Mouse (Mus musculus): ENCODE measurements around the gene Kat7.

Kat7 gene

DNA sequence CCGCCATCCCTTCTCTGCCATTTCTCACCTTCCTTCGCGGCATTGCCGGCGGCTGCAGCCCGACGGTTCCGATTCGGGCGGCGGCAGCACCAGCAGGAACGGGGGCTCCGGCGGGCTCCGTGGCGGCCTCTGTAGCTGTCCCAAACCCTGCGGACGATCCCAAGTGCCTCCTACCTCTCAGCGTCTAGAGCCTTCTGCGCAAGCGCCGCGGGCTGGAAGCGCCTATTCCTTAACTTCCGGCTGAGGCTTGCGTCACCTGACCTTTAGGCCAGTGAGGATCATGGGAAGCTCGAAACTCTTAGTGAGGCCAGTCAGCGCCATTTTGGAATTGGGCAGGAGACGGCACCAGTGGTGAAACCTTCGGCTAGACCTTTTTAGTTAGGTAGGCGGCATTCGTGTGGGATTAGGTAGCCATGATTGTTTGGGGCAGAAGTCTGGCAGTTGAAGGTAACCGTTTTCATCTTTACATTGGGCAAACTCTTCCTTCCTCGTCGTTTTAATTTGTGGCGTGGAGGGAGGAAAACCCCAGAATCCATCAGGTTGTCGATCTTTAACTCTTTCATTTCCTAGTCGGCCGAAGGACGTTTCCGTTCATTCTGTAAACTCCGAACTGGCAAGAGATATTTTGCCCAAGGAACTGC lies at the start of gene Kat7:
Kat7 (minus strand) TSS at position 240 of the 641 bp plus-strand sequence.
- peak; percentile 86 for DNase-seq (ENCODE audit: low spot score)

DNA sequence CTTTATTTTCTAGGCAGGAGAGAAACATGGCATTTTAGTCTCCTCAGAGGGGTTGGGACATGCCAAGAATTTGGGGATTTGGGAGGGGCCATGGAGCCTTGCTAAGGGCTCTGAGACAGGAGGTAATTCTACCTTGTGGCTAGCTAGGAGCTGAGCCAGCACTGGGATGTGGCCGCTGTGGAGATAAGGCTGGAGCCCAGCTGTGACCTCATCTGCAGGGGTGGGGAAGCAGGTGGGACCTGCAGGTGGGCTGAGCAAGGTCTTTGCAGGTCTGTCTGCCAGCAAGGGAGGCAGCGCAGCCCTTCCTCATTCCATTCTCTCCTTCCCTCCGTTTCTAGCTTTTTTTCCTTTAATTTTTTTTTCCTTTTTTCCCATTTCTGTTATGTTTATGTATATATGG lies 48.2 kb upstream of the Kat7 start:
- no peak for DNase-seq (ENCODE audit: low spot score)

DNA sequence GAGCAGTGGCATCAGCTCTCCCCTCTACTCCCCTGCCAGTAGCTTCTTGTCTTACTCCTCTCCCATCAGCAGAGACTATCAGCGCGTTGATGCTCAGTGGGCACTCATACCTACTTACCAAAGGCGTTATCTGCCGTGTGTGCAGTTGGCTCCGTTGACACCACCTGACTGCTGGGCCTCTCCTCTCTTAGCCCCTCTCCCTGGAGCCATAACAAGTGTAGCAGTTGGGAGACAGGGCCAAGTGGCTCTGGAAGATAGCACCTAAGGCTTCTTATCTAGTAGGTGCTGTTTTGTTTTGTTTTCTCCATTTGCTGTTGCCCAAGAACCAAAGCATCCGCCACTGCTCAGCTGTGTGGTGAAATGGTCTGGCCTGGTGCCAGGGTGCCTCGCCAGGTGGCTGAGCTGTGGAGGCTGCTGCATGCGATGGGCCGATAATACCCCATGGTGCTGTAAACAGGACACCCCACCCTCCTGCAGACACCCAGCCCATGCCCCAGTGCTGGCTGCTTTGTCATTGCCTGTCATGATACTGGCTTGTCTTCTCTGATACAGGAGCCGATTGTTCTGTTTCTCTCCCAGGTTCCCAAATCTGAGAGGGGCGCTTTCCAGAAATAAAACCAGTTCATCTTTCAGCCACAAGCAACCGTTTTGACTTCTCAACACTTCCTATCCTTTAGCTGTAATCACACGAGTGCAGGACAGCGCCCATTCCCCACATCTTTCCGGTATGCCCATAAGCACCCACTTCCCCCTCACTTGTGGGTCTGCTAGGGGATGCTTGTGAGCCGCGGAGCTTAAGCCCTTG lies 46.6 kb upstream of the Kat7 start:
- DNase-seq (ENCODE audit: low spot score) = no peak

DNA sequence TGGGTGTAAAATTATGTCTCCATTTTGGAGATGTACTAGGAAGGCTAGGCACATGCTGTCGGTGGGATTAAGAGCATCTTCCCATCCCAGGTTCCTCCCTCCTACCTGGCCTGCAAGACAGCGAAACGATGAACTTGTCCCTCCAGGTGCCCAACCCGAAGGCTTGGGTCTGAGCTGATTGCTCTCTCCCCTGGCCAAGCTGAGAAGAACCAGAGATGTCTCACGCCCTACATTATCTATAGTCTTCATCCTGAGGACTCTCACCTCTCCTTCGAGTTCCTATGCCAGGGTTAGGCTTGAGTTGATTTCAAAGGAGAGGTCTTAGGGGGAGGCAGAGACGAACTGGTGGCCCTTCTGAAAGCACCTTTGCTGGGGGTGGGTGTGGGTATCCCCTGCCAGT lies 46.0 kb upstream of the Kat7 start:
- no peak for DNase-seq (ENCODE audit: low spot score)

DNA sequence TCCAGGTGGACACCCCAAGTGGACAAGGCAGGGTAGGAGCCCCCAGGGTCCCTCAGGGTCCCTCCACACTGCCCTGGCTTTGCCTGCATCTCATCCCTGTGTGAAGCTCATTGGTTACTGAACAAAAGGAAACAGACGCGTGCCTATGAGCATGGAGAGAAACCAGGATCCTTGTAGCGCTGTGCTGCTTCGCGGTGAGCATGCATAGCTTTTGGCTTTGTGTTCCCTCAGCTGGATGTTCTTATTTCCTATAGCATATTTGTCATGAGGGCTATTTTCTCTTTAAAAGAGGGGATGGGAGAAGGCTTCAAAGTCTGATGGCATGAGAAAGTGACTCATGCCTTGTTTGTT lies 45.6 kb upstream of the Kat7 start:
- DNase-seq (ENCODE audit: low spot score) = no peak

DNA sequence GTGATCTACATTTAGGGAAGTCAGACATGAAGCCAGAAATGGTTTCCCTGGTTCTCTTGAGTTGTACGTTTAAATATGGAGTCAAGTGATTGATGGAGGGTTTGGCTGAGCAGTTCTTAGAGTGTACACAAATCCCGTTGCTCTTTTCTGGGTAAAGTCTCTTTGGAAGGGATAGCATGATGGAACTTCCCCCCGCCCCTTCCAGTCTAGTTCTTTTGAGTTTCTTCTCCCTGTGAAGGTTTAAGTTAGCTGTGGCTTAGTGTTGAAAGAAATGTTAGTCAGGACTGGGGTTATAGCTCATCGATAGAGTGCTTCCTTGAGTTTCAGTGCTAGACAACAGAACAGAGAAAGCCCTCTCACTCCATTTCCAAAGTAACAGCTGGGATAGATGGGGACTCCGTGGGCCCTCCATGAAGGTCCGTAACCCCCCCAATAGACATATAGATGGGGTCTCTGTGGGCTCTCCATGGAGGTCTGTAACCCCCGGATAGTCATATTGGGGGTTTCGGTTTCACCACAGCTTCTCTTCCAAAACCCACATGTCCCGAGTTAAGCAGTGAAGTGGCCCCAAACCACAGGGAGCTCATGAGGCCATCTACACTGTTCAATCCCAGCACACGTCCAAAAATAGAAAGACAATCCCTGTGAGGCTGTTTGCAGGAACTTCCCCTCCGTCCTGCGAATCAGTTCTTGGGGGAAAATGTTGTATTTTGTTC lies 45.1 kb upstream of the Kat7 start:
- no peak for DNase-seq (ENCODE audit: low spot score)

DNA sequence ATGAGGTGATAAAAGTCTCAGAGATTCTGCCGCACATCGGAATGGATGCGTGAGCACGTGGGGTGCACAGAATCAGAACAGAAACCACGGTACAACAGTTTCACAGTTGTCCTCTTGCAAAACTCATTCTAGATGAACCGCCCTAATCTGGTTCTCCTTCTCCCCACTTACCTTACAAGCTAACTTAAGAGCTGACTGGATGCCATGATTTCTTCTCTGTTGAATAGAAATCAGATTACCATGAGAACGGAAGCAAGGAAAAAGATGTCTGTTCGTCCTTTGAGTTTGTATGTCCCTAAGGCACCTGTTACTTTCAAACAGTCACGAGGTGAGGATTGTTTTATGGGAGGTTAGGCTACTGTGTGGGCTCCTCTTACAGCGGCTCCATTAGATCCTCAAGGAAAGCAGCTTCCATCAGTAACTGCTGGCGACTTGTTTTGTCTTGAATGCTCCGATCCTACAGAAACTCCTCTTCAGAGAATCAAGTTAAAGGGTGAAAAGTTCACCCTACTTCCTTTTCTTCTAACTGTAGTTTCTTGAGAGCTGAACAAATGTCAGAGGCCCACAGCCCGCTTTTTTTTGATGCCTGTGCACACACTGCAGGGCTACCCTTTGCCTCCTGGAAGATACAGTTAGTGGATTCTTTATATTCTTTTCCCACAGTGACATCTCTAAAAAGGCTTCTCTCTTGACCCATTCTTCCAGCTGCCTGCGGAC lies 44.3 kb upstream of the Kat7 start:
- DNase-seq (ENCODE audit: low spot score) = no peak

DNA sequence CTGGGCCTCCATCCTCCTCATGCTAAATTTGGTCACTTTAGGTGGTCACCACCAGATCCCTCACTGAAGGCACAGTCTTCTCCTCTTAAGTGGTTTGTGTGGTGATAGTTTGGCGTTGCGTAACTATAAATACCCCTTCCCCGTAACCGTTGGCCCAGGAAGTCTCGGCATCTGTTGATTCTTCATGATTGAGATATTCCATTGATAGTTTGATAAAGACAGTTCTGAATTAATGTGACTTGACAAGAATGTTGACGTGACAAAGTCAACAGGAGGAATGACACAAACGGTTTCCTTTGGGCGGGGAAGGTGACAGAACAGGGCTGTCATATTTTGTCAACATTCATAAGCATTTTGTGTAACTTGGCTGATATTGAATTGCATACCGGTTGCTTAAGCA lies 43.2 kb upstream of the Kat7 start:
- no peak for DNase-seq (ENCODE audit: low spot score)

DNA sequence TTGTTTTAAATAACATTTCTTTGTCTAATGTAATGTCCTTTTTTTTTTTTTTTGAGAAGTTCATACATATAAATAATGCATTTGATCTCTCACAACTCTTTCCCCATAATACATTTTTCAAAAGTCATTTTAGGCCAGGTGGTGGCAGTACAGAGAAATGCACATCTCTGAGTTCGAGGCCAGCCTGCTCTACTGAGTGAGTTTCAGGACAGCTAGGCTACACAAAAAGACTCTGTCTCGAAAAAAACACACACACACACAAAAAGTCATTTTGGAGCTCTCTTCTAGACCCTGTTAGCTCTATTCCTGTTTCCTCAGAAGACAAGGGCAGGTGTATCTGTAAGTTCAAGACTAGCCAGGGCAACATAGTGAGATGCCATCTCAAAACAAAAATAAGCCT lies 42.6 kb upstream of the Kat7 start:
- DNase-seq (ENCODE audit: low spot score) = no peak

DNA sequence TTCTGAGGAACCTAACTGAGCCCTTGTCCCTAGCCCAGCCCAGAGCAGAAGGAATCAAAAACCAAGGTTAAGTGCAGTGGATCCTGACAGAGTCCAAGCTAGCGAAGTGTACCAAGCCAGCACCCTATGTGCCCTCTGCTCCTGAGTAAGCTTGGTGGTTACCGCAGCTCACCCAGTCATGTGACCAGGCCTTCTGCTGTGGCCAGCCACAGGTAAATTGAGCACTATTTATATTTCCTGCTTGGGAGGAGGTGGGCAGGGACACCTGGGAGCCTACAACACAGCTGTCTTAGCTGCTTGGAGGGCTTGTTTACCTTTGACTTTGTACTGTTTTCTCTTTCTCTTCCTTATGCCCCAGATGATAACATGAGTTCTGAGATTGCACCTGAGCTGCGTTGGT lies 40.9 kb upstream of the Kat7 start:
- DNase-seq (ENCODE audit: low spot score) = no peak

DNA sequence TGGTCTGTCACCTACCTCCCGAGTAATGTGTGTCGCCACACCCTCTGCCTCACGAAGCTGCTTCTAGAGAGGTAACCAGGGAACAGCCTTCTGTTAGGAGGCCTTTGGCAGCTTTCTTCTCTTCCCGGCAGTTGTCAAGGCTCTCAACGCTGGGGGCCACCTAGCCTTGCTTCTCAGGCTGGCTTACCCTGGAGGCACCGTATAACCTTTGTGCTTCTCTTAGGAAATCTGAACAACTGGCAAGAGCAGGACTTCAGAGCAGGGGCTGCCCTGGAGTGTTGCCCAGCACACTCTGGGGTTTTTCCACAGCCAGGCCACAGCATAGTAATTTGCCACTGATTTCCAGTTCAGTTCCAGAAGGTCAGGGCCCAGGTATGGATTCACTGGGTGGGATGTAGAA lies 40.2 kb upstream of the Kat7 start:
- DNase-seq (ENCODE audit: low spot score) = no peak

DNA sequence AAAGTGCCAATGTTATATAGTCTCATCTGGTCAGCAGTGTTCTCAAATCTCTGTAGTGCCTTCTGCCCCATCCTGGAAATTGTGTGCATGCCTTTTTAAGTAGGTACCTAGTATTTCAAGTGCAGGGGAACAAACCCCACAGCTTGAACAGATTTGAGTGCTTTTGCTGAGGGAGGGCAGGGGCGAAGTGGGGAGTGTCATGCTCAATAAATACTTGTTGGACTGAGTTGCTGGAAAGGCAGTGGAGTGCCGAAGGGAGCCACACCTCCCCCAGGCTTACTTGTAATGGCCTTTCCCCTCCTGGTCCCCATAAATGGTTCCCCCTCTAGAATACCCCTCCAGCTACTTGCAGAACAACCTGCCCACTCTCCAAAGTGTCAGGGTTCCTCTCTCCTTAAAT lies 34.1 kb upstream of the Kat7 start:
- DNase-seq (ENCODE audit: low spot score) = no peak

DNA sequence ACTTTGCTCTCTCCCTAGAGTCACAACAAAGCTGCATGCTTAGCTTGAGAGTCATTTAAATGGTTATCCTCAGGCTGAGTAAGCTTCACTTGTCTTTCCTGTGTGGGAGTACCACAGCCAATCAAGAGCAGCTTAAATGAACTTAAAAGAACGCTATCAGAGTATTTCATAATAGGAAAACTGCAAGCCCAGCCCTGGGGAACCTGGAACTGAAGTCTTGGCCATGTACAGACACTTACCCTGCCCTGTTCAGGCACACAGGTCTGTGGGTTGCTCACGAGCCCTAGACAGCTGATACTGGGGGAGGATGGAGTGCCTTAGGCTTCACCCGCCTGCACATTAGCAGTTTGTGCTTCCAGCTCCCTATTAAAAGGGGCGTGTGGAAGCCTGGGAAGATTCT lies 33.1 kb upstream of the Kat7 start:
- no peak for DNase-seq (ENCODE audit: low spot score)

DNA sequence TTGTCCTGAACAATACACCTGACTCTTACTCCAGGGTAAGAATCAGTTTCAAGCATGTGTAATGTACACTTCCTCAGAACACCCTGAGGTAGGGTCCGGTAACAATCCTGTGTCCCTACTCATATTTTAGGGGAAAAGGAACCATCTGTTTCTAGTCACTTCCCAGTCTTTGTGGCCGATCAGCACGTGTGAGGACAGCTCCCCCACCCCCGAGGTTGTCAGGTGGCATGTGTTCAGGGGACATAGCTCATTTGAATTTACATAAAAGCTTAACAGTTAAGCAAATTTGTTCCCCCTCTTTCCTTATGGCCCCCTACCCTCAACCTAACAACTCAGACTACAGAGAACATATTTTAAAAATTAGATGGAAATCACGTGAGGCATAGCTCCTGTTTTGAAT lies 30.6 kb upstream of the Kat7 start:
- no peak for DNase-seq (ENCODE audit: low spot score)

DNA sequence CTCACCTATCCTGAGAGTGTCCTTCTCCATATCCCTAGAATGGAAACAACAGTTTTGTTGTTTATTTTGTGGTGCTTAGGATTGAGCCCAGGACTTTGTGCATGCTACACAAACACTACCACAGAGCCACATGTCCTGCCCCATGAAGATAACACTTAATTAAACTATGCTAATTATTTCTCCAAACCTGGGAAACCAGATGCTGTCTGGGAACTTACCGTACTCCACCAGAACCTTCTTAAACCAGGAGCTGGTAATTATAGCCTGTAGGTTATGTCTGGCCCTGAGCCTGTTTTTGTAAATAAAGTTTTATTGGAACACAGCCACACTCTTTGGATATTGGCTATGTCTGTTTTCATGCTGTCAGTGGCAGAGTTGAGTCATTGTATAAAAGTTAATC lies 30.2 kb upstream of the Kat7 start:
- DNase-seq (ENCODE audit: low spot score) = no peak

DNA sequence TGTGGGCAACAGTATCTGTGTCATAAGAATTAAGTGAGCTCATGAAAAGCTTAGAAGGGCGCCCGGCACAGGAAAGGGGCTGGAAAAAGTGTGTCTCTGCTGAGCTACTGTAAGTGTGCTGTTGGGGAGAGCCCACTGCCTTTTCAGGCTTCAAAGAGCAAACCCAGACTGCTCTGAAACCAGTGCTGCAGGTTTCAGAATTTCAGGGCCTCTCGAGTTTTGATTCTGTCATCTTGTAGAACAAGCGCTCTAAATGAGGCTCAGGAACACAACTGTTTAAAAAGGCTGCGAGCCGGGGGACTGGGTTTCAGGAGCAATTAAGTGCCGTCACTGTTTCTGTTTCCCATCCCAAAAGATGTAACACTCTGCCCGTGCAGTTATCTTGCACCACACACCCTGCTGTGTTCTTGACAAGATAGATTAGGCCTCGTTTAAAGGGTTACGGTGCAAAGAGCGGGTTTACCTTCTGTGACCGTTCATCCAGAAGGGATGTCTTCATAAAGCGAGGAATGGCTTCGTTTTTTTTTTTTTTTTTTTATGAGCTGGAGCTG lies 29.5 kb upstream of the Kat7 start:
- no peak for DNase-seq (ENCODE audit: low spot score)

DNA sequence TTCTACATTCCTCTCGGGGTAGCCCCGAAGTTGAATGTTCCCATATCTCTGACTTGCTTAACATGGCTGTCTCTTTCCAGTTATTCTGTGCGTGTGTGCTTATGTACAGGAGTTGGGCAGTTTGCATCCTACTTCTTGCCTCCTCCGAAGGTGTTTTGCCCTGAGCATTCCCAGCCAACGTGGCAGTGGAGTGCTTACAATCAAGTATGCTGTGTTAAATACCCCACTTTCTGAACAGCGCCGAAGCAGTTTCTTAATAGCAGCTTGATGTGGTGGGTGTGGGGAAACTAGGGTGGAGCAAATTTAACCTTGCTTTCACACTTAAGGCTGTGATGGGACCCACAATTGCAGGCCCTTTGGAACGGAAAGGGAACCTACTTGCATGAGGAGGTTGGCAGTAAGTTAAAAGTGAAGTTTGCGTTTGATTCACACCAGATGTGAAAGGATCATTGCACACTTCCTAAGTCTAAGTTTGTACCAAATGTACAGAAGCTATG lies 27.8 kb upstream of the Kat7 start:
- no peak for DNase-seq (ENCODE audit: low spot score)

DNA sequence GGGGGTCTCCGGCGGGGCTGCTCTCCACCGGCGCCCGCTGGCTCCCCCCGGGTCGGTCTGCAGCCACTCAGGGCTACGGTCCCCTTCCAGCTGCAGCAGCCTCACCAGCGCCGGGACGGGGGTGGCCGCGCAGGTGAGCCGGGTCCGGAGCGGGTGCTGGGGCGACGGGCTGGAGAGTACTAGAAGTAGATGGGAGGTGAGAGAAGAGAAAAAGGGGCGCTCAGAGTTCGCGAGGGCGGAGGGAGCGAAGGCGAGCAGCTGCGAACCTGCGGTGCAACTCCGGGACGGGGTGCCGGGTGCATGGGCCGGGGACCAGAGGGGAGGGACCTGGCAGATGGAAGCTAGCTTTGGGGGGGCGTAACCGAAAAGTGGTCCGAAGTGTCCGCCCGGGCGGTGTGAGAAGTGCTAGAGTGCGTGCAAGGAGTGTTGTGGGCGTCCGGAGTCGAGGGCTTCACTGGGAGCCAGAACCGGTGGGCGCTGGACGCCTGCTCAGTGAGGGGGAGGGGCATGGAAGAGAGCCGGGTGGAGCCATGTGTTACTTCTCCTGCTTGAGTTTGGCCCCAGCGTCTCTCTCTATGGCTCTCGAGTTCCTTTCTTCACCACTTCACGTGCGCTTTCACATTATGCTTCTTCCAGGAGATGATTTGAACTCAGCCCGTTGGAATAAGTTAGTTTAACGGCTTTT lies 27.2 kb upstream of the Kat7 start:
- no peak for DNase-seq (ENCODE audit: low spot score)

DNA sequence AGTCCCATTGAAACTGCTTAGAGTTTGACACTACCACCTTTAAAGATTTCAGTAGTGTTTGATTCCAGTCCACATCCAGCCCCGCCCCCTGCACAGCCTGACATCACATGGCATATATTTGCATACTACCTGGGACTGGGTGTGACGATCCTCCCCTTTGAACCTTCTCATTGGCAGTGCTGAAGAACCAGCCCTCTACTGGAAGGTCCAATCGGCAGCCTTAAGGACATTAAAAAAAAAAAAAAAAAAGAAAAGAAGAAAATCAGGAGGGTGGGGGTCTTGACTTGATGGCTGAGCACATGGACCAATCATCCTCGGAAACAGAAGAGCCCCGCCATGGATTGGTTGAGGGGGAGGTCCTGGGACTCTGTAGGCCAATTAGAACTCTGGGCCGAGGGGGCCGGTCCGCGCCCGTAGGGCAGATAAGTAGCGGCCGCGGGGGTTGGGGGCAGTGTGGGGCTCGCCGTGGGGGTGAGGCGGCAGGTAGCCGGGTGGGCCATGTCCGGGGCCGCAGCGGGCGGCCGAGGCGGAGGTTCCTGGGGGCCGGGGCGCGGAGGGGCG lies 26.6 kb upstream of the Kat7 start, which contains the start of gene Fam117a:
Fam117a (plus strand) TSS at position 451 of the 561 bp plus-strand sequence.
- peak; percentile 56 for DNase-seq (ENCODE audit: low spot score)

DNA sequence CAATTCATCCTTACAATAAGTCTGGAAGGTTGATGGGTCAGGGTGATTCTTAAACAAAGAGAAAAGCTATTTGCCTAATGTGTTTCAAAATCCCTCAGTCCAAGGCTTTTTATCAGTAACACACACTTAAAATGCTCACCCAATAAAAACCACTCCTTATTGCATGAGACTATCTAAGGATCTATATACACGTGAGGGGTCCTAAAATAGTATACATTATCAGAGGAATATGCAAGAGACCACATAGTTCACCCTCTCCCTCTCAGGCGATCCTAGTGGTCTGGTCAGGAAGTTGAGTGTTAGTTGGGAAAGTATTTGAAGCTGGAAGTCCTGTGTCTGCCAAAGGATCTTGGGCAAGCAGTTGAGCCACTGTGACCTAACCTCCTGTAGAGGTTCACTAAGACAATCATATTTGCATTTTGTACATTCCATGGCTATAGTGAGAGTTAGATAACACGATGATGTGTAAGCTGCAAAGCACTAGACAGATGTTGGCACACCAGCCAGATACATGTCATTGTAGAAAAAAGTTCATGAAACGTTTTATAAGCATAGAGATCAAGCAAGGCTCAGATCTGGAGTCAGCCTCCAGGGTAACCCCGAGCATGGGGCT lies 24.5 kb upstream of the Kat7 start:
- DNase-seq (ENCODE audit: low spot score) = no peak

DNA sequence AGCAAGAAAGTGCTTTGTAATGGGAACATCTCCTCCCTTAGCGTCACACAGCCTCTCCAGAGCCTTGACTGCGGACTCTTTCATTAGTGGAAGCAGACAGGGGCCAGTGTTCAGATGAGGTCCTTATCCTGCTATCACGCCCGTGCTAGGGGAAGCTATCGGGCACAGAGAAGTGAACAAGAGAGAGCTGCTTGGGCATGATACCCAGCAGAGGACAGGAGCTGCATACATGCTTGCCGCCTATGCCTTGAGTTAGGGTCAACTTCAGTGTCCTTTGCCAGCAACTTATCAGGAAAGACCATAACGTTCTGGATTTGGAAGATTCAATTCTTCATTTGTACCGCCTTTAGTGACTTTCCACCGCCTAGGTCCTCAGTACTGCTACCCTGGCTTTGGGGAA lies 23.8 kb upstream of the Kat7 start:
- no peak for DNase-seq (ENCODE audit: low spot score)

All from urinary bladder, postnatal 10 days (tissue).